Mouse (Mus musculus) heart, postnatal 0 days (tissue): ENCODE measurements at regions not wholly inside any gene's neighbourhood (a gene's known extent, or its start where the extent isn't known, plus 50 kb on each side); places are given as distances from the start of the nearest gene placed in this dataset.

ENCODE experiments used
- ATAC-seq: fragments of 200-750 bp; cut with Nextera tagmentation; 2 replicates; pipeline ENCODE4 v1.8.0; 2017; ENCODE audit warnings: low read depth, moderate number of reproducible peaks, moderate library complexity; ENCODE audit not compliant: insufficient read depth
- DNase-seq: peaks from one replicate; pipeline ENCODE4 v3.0.0-alpha.2; 2016; ENCODE audit warnings: low spot score
- H3K27ac ChIP-seq: fragments of 300-500 bp; sonication (generic); 2 replicates; pipeline ENCODE4 v1.5.1; 2014; ENCODE audit warnings: low read depth, mild to moderate bottlenecking
- H3K27me3 ChIP-seq: fragments of 300-500 bp; sonication (generic); 2 replicates; pipeline ENCODE4 v1.6.1; 2014; ENCODE audit warnings: low read length, mixed read lengths; ENCODE audit not compliant: control insufficient read depth, insufficient read depth
- H3K36me3 ChIP-seq: fragments of 300-500 bp; sonication (generic); replicated peaks from 2 replicates; pipeline ENCODE4 v1.6.1; 2014; ENCODE audit warnings: low read length, mixed read lengths; ENCODE audit not compliant: control insufficient read depth, insufficient read depth
- H3K4me1 ChIP-seq: fragments of 300-500 bp; sonication (generic); 2 replicates; pipeline ENCODE4 v1.6.1; 2014; ENCODE audit warnings: antibody characterized with exemption; ENCODE audit not compliant: control insufficient read depth, insufficient read depth
- H3K4me2 ChIP-seq: fragments of 300-500 bp; sonication (generic); 2 replicates; pipeline ENCODE4 v1.6.1; 2014; ENCODE audit warnings: low read depth, mild to moderate bottlenecking, low read length, moderate library complexity
- H3K4me3 ChIP-seq: fragments of 300-500 bp; sonication (generic); 2 replicates; pipeline ENCODE4 v1.5.1; 2014; ENCODE audit warnings: low read depth, low read length
- H3K9ac ChIP-seq: fragments of 300-500 bp; sonication (generic); replicated peaks from 2 replicates; pipeline ENCODE4 v1.6.1; 2014; ENCODE audit warnings: low read depth, low read length, mixed read lengths
- H3K9me3 ChIP-seq: fragments of 300-500 bp; sonication (generic); replicated peaks from 2 replicates; pipeline ENCODE4 v1.6.1; 2016; ENCODE audit warnings: low read length; ENCODE audit not compliant: control insufficient read depth
- CTCF ChIP-seq: IDR thresholded peaks from 2 replicates; pipeline ENCODE4 v1.5.1; 2016; ENCODE audit warnings: antibody characterized with exemption, control low read depth, low read depth
- EP300 ChIP-seq: IDR thresholded peaks from 2 replicates; pipeline ENCODE4 v1.6.1; 2016; ENCODE audit warnings: antibody characterized with exemption, low read depth
- WGBS: fragments of 180-500 bp; shearing (Covaris S2); extraction: QIAGEN DNeasy Blood & Tissue Kit; methylation state at CpG from one replicate; pipeline ENCODE4 v1.1.7; 2014; 5-methylcytosine and 5-hydroxymethylcytosine counted together

- ATAC-seq (no peak), DNase-seq (no peak)
- Histone ChIP-seq H3K9ac (no peak overlapping the region), H3K27ac (no peak overlapping the region), H3K36me3 (no peaks in the 10 kb centered on the region), H3K27me3 (no peaks in the 10 kb centered on the region), H3K4me1 (no peaks in the 10 kb centered on the region), H3K4me3 (no peak overlapping the region), H3K9me3 (no peaks in the 10 kb centered on the region), H3K4me2 (no peak overlapping the region)
- TF ChIP-seq CTCF (no peak), EP300 (no peak)
Measured at GRCm38 (mm10) chr15:42369603-42370002, 2235.4 kb downstream of the 9330182O14Rik start.

GRCm38 (mm10) chr15:42370044-42370443 is 2235.9 kb downstream of the 9330182O14Rik start:
- ATAC-seq, result no peak
- no peak for TF ChIP-seq CTCF
- no peak for TF ChIP-seq EP300

GRCm38 (mm10) chr15:42372704-42373286 is 2238.6 kb downstream of the 9330182O14Rik start:
- Histone ChIP-seq H3K4me3 (no peak overlapping the region), H3K9ac (no peak overlapping the region), H3K27me3 (no peaks in the 10 kb centered on the region), H3K9me3 (no peaks in the 10 kb centered on the region), H3K27ac (no peak overlapping the region), H3K36me3 (no peaks in the 10 kb centered on the region), H3K4me1 (no peaks in the 10 kb centered on the region), H3K4me2 (no peak overlapping the region)
- DNase-seq (no peak), ATAC-seq (no peak)
- WGBS, result 84% methylated on average over 2 of the region's 2 CpGs
- TF ChIP-seq CTCF (no peak), EP300 (no peak)

More at GRCm38 (mm10) chr15:42370044-42370443, 2235.9 kb downstream of the 9330182O14Rik start:
- Histone ChIP-seq H3K9me3 (no peaks in the 10 kb centered on the region), H3K4me1 (no peaks in the 10 kb centered on the region), H3K4me3 (no peak overlapping the region), H3K27me3 (no peaks in the 10 kb centered on the region), H3K9ac (no peak overlapping the region), H3K27ac (no peak overlapping the region), H3K36me3 (no peaks in the 10 kb centered on the region), H3K4me2 (no peak overlapping the region)
- WGBS, result 63% methylated on average over 1 of the region's 1 CpGs
- no peak for DNase-seq
